Mouse (Mus musculus): Measurements from ENCODE around the gene 4930544D05Rik.

GRCm38 (mm10) chr11:70658942-70659341, 43.3 kb downstream of the 4930544D05Rik start:
- TF ChIP-seq CTCF (IDR thresholded peaks at IDR 0.05; ENCODE audit: control insufficient read depth, insufficient read depth, insufficient read length) (no peak), CEBPB (IDR thresholded peaks at IDR 0.05; ENCODE audit: low read depth) (no peak), MAX (IDR thresholded peaks at IDR 0.05) (peak; percentile 11), MYOG (IDR thresholded peaks at IDR 0.05; ENCODE audit: control insufficient read depth, extremely low read depth, insufficient read length) (no peak), USF1 (IDR thresholded peaks at IDR 0.05; ENCODE audit: low read depth) (no peak), FOSL1 (IDR thresholded peaks at IDR 0.05; ENCODE audit: insufficient read depth, low read length, poor library complexity, severe bottlenecking) (no peak)
